Mouse (Mus musculus): ENCODE data around the gene Mfsd11.
"Not testable (repeated sequence)": the region's sequence is repeated elsewhere in the genome, so short reads cannot be mapped to it uniquely, and the experiment has no call there.

Gene Mfsd11

DNA sequence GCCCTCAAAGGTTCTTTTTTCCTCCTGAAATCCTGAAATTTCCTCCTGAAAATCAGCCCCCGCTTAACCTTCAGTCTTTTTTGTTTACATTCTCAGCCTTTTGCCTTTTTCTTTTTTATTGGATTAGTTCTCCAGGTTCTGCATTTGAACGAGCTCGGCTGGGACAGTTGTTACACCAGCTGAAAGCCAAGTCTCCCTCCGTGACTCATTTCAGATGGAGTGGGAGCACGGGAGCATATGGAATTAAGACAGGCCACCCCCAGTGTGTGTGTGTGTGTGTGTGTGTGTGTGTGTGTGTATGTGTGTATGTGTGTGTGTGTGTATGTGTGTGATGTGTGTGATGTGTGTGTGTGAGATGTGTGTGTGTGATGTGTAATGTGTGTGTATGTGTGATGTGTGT lies 29.2 kb downstream of the Mfsd11 start:
- no peak for DNase-seq (ENCODE audit: low spot score)

DNA sequence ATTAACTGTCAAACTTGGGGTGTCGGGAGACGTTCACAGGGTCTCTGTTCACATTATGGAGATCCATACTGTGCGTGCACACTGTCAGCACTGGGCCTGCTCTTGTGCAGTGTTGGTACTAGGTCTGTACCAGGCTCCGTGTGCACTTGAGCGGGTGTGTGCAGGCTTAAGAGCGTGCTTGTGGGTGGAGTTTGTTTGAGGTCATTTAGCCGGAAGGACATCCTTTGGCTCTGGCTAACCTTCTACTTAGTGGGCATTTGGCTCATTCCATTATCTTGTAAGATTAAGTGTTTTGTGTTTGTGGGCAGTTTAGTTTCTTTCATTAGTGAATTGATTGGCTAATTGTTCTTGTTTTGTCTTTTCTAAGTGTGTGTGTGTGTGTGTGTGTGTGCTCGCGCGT lies 30.2 kb downstream of the Mfsd11 start:
- no peak for DNase-seq (ENCODE audit: low spot score)

DNA sequence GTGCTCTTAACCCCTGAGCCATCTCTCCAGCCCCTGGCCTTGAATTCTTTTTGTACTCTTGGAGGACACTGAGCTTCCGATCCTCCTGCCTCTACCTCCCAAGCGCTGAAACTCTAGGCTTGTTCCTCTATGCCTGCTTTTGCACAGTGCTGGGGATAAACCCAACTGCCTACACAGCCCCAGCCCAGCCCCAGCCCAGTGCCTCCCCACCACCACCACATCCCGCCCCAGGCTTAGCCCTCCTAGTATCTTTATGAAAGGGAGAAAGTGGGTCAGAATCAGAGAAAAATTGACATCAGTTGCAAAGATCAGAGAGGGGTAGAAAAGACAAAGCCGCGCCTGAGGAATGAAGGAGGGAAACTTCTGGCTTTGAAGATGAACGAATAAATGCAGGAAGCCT lies 31.8 kb downstream of the Mfsd11 start:
- DNase-seq (ENCODE audit: low spot score) = no peak

DNA sequence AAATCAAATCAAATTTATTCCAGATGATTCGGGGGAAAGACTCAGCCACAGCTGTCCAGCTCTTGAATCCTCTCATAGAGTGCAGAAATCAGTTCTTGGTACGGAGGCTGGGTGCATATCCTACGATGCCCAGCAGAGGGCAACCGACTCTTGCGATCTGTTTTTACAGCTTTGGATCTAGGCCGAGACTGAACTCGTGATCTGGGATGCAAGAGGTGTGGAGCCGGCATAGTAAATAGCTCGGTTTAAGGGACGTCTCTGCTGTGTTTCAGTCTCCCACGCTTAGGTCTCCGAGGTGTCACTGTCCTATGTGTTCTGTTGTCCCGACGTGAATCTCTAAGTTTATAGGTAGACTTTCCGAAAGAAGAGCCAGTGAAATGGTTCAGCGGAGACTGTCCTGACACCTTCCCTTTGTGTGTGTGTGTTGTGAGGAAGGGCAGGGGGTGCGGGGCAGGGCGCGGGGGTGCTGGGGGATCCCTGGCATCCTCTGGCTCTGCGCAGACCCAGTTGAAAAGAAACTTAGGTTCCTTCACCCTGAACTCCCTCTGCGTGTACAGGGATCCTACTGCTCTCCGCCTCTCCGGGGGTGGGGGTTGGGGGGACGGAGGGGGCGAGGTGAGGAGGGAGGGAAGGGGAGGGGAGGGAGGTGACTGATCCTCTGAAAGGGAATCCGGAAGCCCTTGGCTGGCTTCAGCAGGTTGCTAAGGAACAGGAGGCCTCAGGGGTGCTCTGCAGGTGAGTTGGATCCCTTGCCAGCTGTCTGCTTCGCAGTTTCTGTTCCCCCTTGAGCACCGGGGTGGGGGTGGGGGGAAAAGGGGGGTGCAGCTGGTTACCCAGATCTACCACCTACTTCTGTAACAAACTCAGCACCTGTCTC lies 33.3 kb downstream of the Mfsd11 start:
- DNase-seq (ENCODE audit: low spot score) = peak; percentile 61

DNA sequence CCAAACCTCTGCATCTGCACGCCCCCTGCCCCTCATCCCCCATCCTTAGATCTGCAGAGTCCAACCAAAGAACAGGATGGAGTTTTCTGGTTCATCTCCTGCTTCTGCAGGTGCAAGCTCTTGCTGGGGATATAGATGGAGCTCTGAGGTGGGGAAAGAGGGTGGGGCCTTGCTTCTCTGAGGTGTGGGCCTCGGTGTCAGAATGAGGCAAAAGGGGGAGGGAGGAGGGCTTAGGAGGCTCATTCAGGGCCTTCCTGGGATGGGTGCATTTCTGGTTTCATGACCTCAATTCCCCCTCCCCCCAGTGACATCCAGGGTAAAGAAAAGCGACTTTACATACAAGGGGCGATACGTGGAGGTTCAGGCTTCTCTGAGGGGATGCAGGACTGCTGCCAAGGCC lies 34.9 kb downstream of the Mfsd11 start:
- no peak for DNase-seq (ENCODE audit: low spot score)

DNA sequence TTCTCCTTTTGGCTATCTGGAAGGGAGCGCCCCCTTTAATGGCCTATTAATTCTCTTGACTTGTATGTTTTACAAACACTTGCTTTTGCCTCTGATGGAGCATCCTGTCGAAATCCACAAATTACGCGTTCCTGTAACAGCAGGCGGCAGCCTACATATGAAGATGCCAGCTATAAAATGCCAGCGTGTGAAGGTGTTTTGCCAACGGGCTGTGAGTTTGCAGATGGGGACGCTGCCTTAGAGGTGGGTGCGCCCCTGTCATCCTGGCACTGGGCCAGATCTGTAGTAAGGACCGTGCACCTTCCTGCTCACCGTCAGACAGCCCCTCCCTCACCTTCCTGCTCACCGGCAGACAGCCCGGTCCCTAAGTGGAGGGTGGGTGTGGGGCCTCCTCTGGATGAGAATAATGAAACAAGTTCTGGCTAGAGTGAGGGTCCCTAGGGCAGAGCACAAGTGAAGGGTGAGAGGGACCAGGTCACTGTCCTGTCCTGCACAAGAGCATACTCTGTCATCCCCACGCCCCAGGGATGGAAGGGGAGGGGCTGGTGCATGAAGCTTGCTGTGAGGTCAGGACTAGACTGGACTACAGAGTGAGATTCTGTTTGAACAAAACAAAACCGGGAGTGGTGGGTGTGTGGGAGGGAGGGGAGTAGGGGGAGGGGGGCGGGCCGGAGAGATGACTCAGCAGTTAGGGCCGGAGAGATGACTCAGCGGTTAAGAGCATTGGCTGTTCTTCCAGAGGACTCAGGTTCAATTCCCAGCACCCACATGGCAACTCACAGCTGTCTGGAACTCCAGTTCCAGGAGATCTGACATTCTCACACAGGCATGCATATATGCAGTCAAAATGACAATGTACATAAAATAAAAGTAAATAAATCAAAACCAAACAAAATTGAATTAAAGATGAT lies 41.5 kb downstream of the Mfsd11 start:
- no peak for DNase-seq (ENCODE audit: low spot score)

DNA sequence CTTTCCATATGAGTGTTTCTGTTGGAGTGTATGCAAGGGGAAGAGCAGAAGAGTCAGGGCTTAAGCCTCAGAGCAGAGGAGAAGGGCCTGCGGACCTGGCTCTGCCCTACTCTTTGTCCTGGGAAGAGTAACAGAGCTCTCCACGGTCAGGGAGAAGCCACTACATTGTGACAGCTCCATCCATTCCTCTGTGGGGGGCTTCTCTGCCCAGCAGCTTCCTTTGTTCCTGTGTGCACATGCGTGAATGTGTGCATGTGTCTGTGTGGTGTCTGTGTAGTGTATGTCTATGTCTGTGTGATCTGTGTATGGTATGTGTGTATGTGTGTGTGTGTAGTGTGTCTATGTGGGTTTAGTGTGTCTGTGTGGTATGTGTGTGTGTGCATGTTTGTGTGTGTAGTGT lies 43.2 kb downstream of the Mfsd11 start:
- DNase-seq (ENCODE audit: low spot score) = no peak

DNA sequence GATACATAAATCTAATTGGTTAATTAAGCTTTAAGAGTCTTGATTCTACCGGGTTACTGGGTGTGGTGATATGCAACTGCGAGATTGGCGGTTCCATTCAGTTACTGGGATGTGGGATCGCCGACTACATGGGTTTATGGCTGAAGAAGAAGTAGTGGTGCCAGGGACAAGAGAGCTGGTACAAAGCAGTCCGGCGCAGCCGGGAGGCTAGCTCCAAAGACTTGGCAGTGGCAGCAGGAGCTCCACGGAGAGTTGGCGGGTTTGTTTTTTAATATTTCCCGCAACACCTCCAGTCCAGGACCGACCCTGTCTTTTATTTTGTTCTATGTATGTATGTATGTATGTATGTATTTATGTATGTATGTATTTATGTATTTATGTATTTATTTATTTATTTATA lies 47.0 kb downstream of the Mfsd11 start:
- no peak for DNase-seq (ENCODE audit: low spot score)

DNA sequence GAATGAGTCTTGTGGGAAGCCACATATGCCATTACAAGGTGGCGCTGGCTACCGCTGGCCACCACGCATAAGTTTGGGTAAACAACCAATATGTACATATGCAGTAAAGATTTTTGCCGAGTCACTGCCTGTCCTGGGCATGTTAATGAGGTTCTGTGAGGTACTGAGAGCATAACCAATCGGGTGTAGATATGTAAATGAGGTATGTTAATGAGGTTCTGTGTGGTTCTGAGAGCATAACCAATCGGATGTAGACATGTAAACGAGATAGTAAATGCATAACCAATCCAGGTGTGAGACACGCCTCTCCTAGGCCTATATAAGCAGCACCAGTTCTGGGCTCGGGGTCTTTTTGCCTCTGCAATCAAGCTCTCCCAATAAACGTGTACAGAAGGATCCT lies 50.3 kb downstream of the Mfsd11 start:
- DNase-seq (ENCODE audit: low spot score) = not testable (repeated sequence)

DNA sequence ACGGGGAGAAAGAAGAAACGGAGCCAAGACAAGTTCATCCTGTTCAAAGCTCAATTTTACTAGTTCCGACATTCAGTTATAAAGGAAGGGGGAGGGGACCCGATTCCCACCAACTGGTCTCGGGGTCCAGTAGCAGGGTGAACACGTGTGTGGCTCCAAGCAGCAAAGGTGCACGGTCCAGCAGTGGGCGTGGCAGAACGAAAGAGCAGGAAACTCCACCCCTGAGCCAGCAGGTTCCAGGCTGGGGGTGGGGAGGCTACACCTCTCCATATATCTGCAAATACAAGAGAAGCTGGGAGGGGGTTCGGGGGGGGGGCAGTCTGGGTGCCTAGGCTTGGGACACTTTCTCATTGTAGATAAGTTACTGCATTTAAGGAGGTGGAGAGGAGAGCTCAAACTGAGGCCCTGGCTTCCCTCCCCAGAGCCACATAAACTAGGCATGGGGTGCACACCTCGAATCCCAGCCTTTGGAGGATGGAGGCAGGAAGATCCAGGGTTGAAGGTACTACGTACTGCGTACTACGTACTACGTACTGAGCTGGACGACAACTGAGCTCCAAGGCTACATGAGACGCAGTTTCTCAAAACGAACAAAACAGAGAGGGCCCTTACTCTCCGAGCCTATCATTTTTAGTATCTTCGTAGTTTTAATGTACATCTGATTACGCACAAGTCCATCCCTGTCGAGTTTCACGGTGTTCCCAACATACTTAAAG lies 53.7 kb downstream of the Mfsd11 start:
- DNase-seq (ENCODE audit: low spot score) = no peak

DNA sequence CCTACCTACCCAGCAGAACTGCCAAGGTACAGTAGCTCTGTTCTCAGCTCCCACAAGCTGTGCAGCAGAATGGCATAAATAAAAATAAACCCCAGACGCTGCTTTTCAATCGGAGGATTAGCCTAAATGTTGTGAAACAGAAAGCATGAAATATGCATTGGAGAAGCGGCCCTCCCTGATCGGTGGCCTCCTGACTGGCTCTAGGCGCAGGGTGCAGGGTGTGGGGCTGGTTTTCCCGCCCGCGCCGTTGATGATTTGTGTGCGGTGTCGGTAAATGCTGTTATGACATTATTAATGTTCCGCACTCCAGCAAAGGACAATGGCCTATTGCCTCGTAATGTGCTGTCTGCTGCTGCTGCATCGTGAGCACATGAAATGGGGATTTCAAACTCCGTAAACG lies 61.3 kb downstream of the Mfsd11 start:
- no peak for DNase-seq (ENCODE audit: low spot score)

DNA sequence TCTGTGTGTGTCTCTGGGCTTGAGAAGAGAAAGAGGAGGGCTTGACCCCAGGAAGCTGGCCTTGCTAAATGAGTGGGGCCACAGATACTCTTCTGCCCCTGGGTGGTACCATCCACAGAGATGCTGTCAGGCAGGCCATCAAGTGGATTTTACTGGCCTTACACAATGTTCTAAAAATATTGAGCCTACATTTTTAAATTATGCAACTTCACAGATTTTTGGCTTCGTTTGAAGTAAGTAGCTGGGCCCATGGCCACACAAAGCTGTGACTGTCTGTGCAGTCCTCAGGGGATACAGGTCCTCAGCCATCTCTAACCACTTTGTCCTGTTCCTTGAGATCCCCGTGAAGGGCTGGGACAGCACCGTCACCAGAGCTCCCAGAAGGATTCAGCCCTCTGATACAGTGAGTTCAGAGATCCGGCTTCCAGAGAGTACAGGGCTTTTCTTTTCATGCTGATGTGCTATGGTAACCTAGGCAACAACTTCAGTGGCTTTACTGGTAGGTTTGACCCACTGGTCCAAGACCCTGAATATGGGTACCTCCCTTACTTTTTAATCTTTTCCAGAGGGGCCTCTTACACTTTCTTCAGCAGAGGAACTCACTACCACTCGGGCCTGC lies 62.1 kb downstream of the Mfsd11 start:
- no peak for DNase-seq (ENCODE audit: low spot score)

DNA sequence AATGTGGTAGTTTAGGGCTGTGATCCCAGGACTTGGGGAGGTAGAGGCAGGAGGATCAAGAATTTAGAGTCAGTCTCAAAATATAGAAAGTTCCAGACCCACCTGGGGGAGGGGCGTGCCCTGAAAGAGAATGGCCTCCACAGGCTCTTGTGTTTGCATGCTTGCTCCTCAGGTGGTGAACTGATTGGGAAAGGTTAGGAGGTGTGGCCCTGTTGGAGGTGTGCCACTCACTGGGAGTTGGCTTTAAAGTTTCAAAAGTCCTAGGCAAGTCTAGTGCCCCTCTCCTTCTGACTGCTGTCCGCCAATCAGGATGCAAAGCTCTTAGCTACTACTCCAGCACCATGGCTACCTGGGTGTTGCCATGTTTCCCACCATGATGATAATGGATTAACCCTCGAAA lies 63.0 kb downstream of the Mfsd11 start:
- no peak for DNase-seq (ENCODE audit: low spot score)

DNA sequence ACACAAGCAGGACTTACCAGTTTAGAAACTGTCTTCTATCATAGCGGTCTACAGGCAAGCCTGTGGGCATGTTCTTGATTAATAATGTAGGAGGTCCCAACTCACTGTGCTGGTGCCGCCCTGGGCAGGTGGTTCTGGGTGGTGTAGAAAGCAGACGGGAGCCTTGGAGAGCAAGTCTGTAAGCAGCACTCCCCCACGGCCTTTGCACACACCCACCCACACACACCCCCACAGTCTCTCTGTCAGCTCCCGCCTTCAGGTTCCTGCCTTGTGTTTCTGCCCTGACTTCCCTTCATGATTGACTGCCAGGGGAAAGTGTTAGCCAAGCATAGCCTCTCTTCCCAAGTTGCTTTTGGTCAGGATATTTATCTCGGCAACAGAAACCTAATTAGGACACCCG lies 65.1 kb downstream of the Mfsd11 start:
- no peak for DNase-seq (ENCODE audit: low spot score)

DNA sequence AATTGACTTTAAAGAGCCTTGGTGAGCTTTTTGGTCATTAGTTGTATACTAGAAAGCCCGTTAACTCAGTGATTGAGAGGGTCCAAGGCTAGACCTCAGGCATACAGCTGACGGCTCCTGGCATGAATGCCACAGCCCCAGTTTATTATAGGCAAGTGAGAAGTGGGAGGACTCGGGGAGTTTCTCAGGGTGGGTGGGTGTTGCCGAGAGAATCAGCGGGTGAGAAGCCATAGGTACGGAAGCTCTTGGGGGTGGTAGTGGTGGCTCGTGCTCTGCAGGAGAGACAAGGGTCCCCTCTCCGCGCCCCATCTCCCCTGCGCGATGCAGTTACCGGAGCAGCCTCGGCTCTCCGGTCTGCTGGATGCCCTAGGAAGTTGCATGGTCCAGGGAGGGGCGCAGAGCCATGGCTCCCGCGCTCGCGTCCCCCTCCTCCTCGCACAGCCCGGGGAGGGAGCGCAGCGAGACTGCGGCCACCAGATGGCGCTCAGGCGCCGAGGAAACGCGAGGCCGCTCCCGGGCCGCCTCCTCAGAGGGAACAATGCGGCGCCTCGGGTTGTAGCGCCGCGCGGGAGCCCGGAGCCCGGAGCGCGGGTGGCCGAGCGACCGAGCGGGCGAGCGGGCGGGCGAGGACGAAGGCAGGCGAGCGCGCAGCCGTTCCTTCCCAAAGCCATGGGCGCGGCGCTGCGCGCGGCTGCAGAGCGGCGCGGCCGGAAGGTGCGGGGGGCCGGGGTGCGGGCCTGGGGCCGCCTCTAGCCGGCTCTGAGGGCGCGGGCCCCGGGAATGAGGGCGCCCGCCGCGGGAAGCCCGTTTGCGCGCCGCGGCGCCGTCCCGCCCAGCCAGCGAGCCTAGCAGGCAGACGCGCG lies 66.3 kb downstream of the Mfsd11 start, which contains the start of gene Mgat5b:
TSS of gene Mgat5b (plus strand) at position 541 of the 863 bp plus-strand sequence.
- DNase-seq (ENCODE audit: low spot score) = peak; percentile 58

DNA sequence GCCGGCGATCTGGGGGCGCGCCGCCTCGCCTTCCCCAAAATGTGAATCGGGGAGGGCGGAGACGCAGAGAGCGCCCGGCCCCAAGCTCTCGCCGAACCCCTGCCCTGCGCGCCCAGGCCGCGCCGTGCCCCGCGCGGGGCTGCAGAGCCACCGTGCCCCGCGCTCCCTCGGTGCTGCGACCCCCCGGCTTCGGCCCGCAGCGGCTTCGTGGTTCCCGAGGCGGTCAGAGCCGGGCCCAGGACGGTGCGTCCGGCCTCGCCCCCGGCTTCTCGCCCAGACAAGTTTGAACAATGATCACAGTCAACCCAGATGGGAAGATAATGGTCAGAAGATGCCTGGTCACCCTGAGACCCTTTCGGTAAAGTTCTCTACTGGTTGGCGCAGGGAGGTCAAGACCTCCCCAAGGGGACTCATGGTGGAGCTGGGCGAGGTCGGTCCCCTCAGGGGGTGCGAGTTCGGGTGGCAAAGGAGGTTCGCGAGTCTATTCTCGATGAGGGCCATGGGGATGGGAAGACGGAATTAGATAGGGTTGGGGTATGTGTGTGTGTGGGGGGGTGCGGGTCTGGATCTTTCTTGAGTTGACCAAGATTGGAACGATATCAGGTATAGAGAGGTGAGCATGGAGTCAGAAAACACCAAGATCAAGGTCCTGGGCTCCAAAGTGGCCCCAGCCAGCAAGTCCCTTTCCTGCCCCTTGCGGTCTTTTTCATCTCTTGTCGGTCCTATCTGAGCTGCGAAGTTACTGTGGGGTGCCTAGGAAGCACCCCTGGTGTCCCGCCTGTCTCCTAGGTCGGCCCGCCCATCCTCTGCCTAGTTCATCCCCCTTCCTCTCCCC lies 67.2 kb downstream of the Mfsd11 start:
- DNase-seq (ENCODE audit: low spot score) = no peak

DNA sequence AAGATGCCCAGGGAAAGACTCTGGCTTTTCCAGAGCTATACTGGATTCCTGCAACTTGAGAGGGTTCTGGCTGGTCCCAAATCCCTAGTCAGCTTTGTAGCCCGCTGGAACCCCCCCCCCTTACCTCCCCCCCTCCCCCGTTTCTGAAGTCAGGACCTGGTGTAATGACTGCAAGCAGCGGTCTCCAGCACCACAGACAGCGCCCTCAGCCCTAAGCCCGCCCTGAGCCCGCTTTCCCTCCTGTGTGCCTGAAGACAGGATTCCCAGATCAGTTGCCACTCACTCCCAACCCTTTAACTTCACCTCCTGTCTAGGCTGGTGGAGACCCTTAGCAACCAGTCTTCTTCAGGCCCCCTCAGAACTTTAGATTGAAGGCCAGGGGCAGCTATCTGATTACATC lies 68.5 kb downstream of the Mfsd11 start:
- peak; percentile 29 for DNase-seq (ENCODE audit: low spot score)

DNA sequence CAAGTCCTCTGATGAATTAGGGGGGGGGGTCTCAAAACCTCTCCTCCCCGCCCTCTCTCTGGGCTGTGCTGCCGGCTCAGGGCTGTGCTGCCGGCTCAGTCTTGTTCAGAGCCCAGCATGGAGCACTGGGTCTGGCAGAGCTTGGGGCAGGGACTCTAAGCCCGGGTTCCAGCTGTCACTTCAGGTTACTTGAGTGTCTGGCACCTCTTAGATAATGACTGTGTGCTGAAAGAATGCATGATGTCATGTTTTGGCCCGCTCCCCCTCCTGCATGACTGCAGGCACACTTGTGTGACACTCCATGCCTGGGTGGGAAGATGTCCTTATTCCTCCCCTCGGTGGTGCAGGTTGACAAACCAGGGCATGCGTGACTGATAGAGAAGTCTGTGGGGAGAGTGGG lies 69.8 kb downstream of the Mfsd11 start:
- DNase-seq (ENCODE audit: low spot score) = no peak
